Mouse (Mus musculus) right cerebral cortex, adult 2 months (tissue): ENCODE data around the gene Olfr697.
"Not testable (repeated sequence)": the region's sequence is repeated elsewhere in the genome, so short reads cannot be mapped to it uniquely, and the experiment has no call there.

ENCODE experiments used
- DNase-seq, 2 experiments: peaks; one replicate each; pipeline ENCODE4 v3.0.0; 2021 to 2022; ENCODE audit warnings: low spot score in 2 of 2

The Olfr697 gene

GRCm38 (mm10) chr7:106742343-106742742, at the start of gene Olfr697:
TSS of gene Olfr697 (minus strand) at chr7:106742443.
- DNase-seq: no peak

GRCm38 (mm10) chr7:106788330-106788729, 46.1 kb upstream of the Olfr697 start:
- DNase-seq: no peak

GRCm38 (mm10) chr7:106761008-106761407, 18.8 kb upstream of the Olfr697 start:
- not testable (repeated sequence) for DNase-seq

GRCm38 (mm10) chr7:106758800-106759199, 16.6 kb upstream of the Olfr697 start:
- no peak for DNase-seq

GRCm38 (mm10) chr7:106755297-106755696, 13.1 kb upstream of the Olfr697 start, which contains the start of gene Olfr698:
TSS of gene Olfr698 (minus strand) at chr7:106755397.
- no peak for DNase-seq

- no peak for DNase-seq
Measured at GRCm38 (mm10) chr7:106745811-106746210, 3.6 kb upstream of the Olfr697 start.

DNA sequence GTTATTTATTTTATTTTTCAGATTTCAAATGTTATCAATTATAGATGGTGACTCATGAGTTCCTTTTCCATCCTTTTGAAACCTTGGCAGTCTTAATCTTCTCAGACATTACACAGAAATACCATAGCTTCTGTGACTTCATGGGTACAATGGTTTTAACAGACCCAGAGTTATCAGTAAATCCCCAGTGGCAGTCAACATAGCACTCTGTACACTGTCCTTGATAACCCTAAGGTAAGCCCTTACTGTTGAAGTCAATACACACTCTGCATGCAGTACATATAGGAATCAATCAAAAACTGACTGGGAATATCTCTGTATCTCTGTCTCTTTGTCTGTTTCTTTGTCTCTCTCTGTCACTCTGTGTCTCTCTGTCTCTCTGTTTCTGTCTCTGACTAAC, 5.2 kb downstream of the Olfr697 start:
- no peak for DNase-seq

DNA sequence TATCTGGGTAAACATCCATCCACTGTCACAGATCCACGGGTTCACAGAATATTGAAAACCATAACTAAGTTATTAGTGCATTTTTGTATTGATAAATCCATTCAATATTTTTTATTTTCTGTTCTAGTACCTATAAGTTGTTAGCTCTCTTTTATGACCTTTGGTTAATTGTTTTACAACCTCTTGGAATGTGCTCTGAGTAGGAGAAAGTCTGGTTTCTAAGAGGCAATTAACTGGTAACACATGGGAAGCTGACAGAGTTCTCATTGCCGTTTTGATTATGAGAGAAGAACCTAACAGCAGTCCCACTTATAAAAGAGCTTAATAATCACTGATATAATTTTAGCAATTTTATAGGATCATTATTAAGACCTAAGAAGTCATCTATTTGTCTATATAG, 8.5 kb downstream of the Olfr697 start:
- no peak for DNase-seq

GRCm38 (mm10) chr7:106725654-106726053, 16.6 kb downstream of the Olfr697 start:
- DNase-seq: not testable (repeated sequence)

GRCm38 (mm10) chr7:106716296-106716695, 25.9 kb downstream of the Olfr697 start, which contains the start of gene Olfr695:
TSS of gene Olfr695 (minus strand) at chr7:106716396.
- DNase-seq: no peak

DNA sequence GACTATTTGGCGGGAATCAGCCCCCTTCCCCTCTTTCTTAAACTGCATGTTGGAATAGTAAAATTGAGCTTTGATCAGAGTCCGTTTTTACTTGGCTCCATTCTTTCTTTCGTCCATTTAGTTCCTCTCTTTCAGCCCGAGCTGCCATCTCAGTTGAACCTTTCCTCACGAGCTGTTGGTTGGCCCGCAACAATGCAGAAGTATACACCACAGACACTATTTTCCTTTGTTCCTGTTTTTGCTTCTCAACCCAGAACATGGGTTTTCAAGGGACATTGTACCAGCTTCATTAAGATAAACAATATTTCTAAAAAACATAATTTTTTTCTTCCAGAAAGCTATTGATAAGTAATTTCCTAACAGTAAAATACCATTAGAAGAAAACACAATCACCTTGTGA, 30.8 kb downstream of the Olfr697 start:
- DNase-seq: no peak

DNA sequence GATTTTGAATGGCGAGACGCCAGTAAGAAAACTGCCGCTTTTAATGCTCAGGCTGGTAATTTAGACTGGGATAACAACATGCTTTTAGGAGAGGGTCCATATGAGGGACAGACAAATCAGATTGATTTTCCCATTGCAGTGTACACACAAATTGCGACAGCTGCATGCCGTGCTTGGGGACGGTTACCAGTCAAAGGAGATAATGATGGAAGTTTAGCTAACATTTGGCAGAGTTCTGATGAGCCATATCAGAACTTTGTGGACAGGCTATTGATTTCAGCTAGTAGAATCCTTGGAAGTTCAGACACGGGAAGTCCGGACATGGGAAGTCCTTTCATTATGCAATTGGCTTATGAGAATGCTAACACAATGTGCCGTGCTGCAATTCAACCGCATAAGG, 34.5 kb downstream of the Olfr697 start:
- DNase-seq: not testable (repeated sequence)

- no peak for DNase-seq
Measured at GRCm38 (mm10) chr7:106696891-106697290, 45.4 kb downstream of the Olfr697 start.

- DNase-seq: no peak
Measured at GRCm38 (mm10) chr7:106692976-106693375, 49.3 kb downstream of the Olfr697 start.

DNA sequence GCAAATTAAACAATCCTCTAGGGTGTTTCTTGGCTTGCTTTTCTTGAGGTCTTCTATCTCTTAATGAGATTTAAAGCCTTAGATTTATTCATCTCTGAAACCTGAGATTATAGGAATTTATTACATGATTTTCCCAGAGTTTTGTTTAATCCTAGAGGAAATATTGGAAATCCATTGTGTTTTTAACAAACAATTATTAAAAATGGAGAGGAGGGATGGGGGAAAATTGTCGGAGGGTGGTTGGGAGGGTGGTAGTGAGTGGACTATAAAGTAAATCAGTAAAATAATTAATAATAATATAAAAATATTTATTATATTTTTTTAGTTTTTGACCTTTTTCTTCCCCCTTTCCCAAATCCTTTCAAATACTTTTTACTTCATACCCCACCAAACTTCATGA, 50.5 kb downstream of the Olfr697 start, which contains the start of gene Olfr694:
Gene Olfr694, minus strand, starts transcription at position 101 of the 400 bp plus-strand sequence.
- no peak for DNase-seq
